Mouse (Mus musculus) CD8-positive naive resting alpha-beta T cell, adult 2 months (primary cell): ENCODE results near the gene Sgms2.
"Not testable (repeated sequence)": the region's sequence is repeated elsewhere in the genome, so short reads cannot be mapped to it uniquely, and the experiment has no call there.

Source experiments
- DNase-seq, 2 experiments: peaks; one replicate each; pipeline ENCODE4 v3.0.0; 2022; ENCODE audit warnings: low read depth in 2 of 2, low spot score in 2 of 2

The Sgms2 gene

GRCm38 (mm10) chr3:131359011-131359410 is 132.2 kb downstream of the Sgms2 start:
- no peak for DNase-seq

GRCm38 (mm10) chr3:131358205-131358604 is 133.0 kb downstream of the Sgms2 start:
- no peak for DNase-seq

GRCm38 (mm10) chr3:131357643-131358042 is 133.6 kb downstream of the Sgms2 start:
- no peak for DNase-seq

- DNase-seq = no peak
Observed at GRCm38 (mm10) chr3:131356026-131356425, 135.2 kb downstream of the Sgms2 start.

GRCm38 (mm10) chr3:131350539-131350938 is 140.7 kb downstream of the Sgms2 start:
- DNase-seq = no peak

GRCm38 (mm10) chr3:131349013-131349412 is 142.2 kb downstream of the Sgms2 start:
- no peak for DNase-seq

GRCm38 (mm10) chr3:131348579-131348950 is 142.6 kb downstream of the Sgms2 start:
- no peak for DNase-seq

- no peak for DNase-seq
Observed at GRCm38 (mm10) chr3:131347831-131348578, 143.2 kb downstream of the Sgms2 start.

- no peak for DNase-seq
Observed at GRCm38 (mm10) chr3:131345903-131346302, 145.3 kb downstream of the Sgms2 start.

- DNase-seq = no peak
Observed at GRCm38 (mm10) chr3:131343311-131343710, 147.9 kb downstream of the Sgms2 start.

GRCm38 (mm10) chr3:131340885-131341284 is 150.3 kb downstream of the Sgms2 start:
- no peak for DNase-seq

GRCm38 (mm10) chr3:131339280-131339679 is 151.9 kb downstream of the Sgms2 start:
- DNase-seq = no peak

- DNase-seq = not testable (repeated sequence)
Observed at GRCm38 (mm10) chr3:131337749-131338148, 153.5 kb downstream of the Sgms2 start.

GRCm38 (mm10) chr3:131336629-131337028 is 154.6 kb downstream of the Sgms2 start:
- DNase-seq = no peak

GRCm38 (mm10) chr3:131335117-131335547 is 156.1 kb downstream of the Sgms2 start:
- DNase-seq = no peak

- no peak for DNase-seq
Observed at GRCm38 (mm10) chr3:131327189-131327588, 164.0 kb downstream of the Sgms2 start.

- DNase-seq = no peak
Observed at GRCm38 (mm10) chr3:131326637-131327036, 164.6 kb downstream of the Sgms2 start.

- DNase-seq = no peak
Observed at GRCm38 (mm10) chr3:131322081-131322815, 169.0 kb downstream of the Sgms2 start.

GRCm38 (mm10) chr3:131320184-131320583 is 171.0 kb downstream of the Sgms2 start:
- DNase-seq = peak; percentile 58 to 70

GRCm38 (mm10) chr3:131318211-131318610 is 173.0 kb downstream of the Sgms2 start:
- DNase-seq = no peak

GRCm38 (mm10) chr3:131317126-131317525 is 174.1 kb downstream of the Sgms2 start:
- no peak for DNase-seq

- DNase-seq = no peak
Observed at GRCm38 (mm10) chr3:131315957-131316510, 175.2 kb downstream of the Sgms2 start.
